Mouse (Mus musculus) lung, adult 18-20 months (tissue): ENCODE data around the gene Gm8068.
"Not testable (repeated sequence)": the region's sequence is repeated elsewhere in the genome, so short reads cannot be mapped to it uniquely, and the experiment has no call there.

Experiments used
- DNase-seq, 2 experiments: peaks; one replicate each; pipeline ENCODE4 v3.0.0; 2022; ENCODE audit warnings: mixed read lengths in 2 of 2

Gene Gm8068

DNA sequence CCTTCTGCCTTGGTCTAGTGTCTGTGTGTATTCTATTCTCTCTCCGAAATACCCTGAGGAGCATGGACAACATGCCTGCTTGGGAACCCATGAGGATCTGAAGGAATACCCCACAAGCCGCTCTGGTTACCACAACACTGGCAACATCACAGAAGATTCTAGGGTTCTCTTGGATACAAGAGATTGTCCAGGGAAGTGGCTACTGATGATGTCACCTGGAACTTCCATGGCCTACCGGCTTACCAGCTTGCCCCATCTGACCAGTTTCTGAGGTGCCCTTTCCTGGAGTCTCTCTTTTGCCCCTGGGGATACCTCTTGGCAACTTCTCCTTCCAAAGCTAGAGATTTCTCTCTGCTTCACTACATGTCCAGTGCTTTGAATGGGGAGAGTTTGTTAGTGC, at the start of gene Gm8068:
Gm8068 (minus strand) TSS at position 101 of the 400 bp plus-strand sequence.
- DNase-seq: not testable (repeated sequence)

DNA sequence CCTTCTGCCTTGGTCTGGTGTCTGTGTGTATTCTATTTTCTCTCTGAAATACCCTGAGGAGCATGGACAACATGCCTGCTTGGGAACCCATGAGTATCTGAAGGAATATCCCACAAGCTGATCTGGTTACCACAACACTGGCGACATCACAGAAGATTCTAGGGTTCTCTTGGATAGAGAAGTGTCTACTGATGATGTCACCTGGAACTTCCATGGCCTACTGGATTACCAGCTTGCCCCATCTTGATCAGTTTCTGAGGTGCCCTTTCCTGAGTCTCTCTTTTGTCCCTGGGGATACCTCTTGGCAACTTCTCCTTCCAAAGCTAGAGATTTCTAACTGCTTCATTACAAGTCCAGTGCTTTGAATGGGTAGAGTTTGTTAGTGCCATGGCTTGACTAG, 48.8 kb upstream of the Gm8068 start, which contains the start of gene Gm7929:
Gm7929 (minus strand) TSS at position 101 of the 400 bp plus-strand sequence.
- DNase-seq: not testable (repeated sequence)

DNA sequence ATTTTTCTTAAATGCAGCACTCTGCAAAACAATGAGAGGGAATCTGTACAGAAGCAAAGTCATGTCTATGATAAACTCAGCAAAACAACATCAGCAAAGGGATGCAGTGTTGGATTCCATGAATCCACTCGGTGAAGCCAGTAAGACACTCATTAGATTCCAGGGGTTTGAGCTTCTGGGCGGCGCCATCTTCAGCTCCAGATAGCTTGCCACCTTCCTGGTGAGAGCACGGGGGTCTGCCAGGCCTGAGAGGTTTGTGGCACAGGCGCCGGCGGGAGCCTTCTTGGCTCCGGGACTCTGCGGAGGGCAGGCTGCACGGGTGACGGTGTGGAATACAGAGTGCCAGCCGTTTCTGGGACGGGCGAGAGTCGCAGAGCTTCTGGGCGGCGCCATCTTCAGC, 21.8 kb upstream of the Gm8068 start:
- DNase-seq: not testable (repeated sequence)

DNA sequence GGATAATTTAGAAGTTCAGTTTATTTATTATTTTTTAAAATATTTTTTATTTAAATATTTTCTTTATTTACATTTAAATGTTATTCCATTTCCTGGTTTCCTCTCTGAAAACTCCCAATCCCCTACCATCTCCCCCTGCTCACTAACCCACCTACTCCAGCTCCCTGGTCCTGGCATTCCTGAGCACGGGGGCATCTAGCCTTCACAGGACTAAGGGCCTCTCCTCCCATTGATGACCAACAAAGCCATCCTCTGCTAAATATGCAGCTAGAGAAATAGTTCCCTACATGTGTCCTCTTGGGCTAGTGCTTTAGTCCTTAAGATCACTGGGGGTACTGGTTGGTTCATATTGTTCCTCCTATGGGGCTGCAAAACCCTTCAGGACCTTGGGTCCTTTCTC, 15.5 kb upstream of the Gm8068 start:
- DNase-seq: not testable (repeated sequence)

DNA sequence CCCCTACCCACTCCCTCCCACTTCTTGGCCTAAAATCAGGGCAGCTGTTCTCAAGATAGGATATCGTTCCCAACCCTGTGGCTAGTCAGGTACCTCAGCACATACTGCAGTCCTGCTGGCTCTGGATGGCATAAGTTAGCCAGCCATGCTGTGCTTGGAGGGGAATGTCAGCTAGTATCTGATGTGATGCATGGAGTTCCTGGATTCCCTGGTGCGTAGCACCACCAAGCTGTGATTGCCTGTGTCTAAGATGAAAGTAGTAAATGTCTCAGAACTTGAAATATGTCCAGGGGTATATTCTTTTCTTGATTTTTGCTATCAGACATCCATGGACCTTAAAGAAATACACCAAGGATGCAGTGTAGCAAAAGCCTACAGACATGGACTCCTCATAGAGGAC, 53.5 kb downstream of the Gm8068 start:
- DNase-seq: not testable (repeated sequence)
